Mouse (Mus musculus) bone marrow macrophage, adult 2 months (primary cell): ENCODE results near the gene Anks1b.

ENCODE experiments used
- CTCF ChIP-seq: IDR thresholded peaks from 2 replicates; pipeline ENCODE4 v1.5.1; 2012; ENCODE audit warnings: low read depth, mild to moderate bottlenecking, low read length, moderate library complexity
- POLR2A ChIP-seq: IDR thresholded peaks from 2 replicates; pipeline ENCODE4 v1.6.1; 2012; ENCODE audit warnings: mild to moderate bottlenecking, low read depth, low read length, borderline replicate concordance

GRCm38 (mm10) chr10:89913174-89913573 lies 39.9 kb downstream of the Anks1b start:
- no peak for TF ChIP-seq CTCF
- no peak for TF ChIP-seq POLR2A
